Mouse (Mus musculus) macrophage (primary cell): ENCODE data around the gene Cnnm4. TPM values are rescaled to one million over a fixed set of nuclear protein-coding genes. Genes with fewer than 3 reads are reported as not detected.

ENCODE experiments used
- H3K27ac ChIP-seq: fragments of 350-480 bp; formaldehyde crosslinking; 2 replicates; pipeline ENCODE4 v1.9.0; 2021
- H3K36me3 ChIP-seq: fragments of 350-480 bp; formaldehyde crosslinking; 2 replicates; pipeline ENCODE4 v1.9.0; 2021; ENCODE audit errors: inconsistent target
- H3K4me3 ChIP-seq: fragments of 350-480 bp; formaldehyde crosslinking; 2 replicates; pipeline ENCODE4 v1.9.0; 2021; ENCODE audit errors: inconsistent target
- H3K79me2 ChIP-seq: fragments of 350-480 bp; formaldehyde crosslinking; 2 replicates; pipeline ENCODE4 v1.9.0; 2021; ENCODE audit errors: inconsistent target
- WGBS: methylation state at CpG from one replicate; pipeline ENCODE4 v1.1.7; 2026; ENCODE audit warnings: inconsistent platforms; ENCODE audit not compliant: missing documents; 5-methylcytosine and 5-hydroxymethylcytosine counted together
- polyA plus RNA-seq: library from polyadenylated mRNA; stranded (reverse); fragments of 250-400 nt; gene quantifications from 3 replicates; pipeline ENCODE4 v1.2.4, GENCODE M21; 2018; ENCODE audit warnings: inconsistent platforms

Cnnm4 gene
- polyA plus RNA-seq, 1 experiment from 2014 or later: 3.0 TPM

- Histone ChIP-seq H3K79me2 (peaks cover 19% of the 10 kb centered on the region; the same call in 1 of the 2 replicates), H3K4me3 (no peak overlapping the region), H3K36me3 (no peaks in the 10 kb centered on the region), H3K27ac (no peak overlapping the region)
- 90% methylated on average over 12 of the region's 12 CpGs for WGBS
These were observed 8.8 kb downstream of the Cnnm4 start for GRCm38 (mm10) chr1:36479903-36480899.

- Histone ChIP-seq H3K79me2 (peaks cover 6% of the 10 kb centered on the region; the same call in 1 of the 2 replicates), H3K36me3 (no peaks in the 10 kb centered on the region), H3K27ac (no peak overlapping the region), H3K4me3 (no peak overlapping the region)
- 89% methylated on average over 4 of the region's 4 CpGs for WGBS
These were observed 12.4 kb downstream of the Cnnm4 start for GRCm38 (mm10) chr1:36483825-36484224.

- 80% methylated on average over 7 of the region's 7 CpGs for WGBS
- H3K79me2 ChIP-seq: peaks cover 2% of the 10 kb centered on the region; the same call in 1 of the 2 replicates
- H3K27ac ChIP-seq: no peak overlapping the region
- no peaks in the 10 kb centered on the region for H3K36me3 ChIP-seq
- H3K4me3 ChIP-seq: no peak overlapping the region
These were observed 13.7 kb downstream of the Cnnm4 start for GRCm38 (mm10) chr1:36485080-36485479.

GRCm38 (mm10) chr1:36487111-36487510 is 15.7 kb downstream of the Cnnm4 start:
- 92% methylated on average over 9 of the region's 9 CpGs for WGBS
- Histone ChIP-seq H3K36me3 (no peaks in the 10 kb centered on the region), H3K4me3 (no peak overlapping the region), H3K79me2 (no peaks in the 10 kb centered on the region), H3K27ac (no peak overlapping the region)

GRCm38 (mm10) chr1:36489661-36490060 is 18.2 kb downstream of the Cnnm4 start:
- WGBS: 96% methylated on average over 6 of the region's 6 CpGs
- H3K27ac ChIP-seq: no peak overlapping the region
- H3K79me2 ChIP-seq: no peaks in the 10 kb centered on the region; the same call in 1 of the 2 replicates
- H3K36me3 ChIP-seq: no peaks in the 10 kb centered on the region
- no peak overlapping the region for H3K4me3 ChIP-seq

GRCm38 (mm10) chr1:36492416-36493139 is 21.2 kb downstream of the Cnnm4 start:
- 90% methylated on average over 8 of the region's 9 CpGs for WGBS
- H3K27ac ChIP-seq: no peak overlapping the region
- no peaks in the 10 kb centered on the region; the same call in 1 of the 2 replicates for H3K79me2 ChIP-seq
- H3K36me3 ChIP-seq: no peaks in the 10 kb centered on the region
- no peak overlapping the region for H3K4me3 ChIP-seq

- Histone ChIP-seq H3K4me3 (no peak overlapping the region), H3K27ac (no peak overlapping the region), H3K36me3 (0 out of 2 replicates have a peak, but pooled peaks cover 4% of the 10 kb centered on the region), H3K79me2 (no peaks in the 10 kb centered on the region; the same call in 1 of the 2 replicates)
- WGBS: 78% methylated on average over 5 of the region's 6 CpGs
These were observed 21.9 kb downstream of the Cnnm4 start for GRCm38 (mm10) chr1:36493299-36493698.

GRCm38 (mm10) chr1:36496719-36497118 is 25.3 kb downstream of the Cnnm4 start:
- 78% methylated on average over 1 of the region's 2 CpGs for WGBS
- Histone ChIP-seq H3K27ac (no peak overlapping the region), H3K36me3 (peaks cover 17% of the 10 kb centered on the region; the same call in 1 of the 2 replicates), H3K79me2 (no peaks in the 10 kb centered on the region; the same call in 1 of the 2 replicates), H3K4me3 (no peak overlapping the region)

GRCm38 (mm10) chr1:36497312-36497711 is 25.9 kb downstream of the Cnnm4 start:
- peaks cover 17% of the 10 kb centered on the region; the same call in 1 of the 2 replicates for H3K36me3 ChIP-seq
- H3K27ac ChIP-seq: no peak overlapping the region
- WGBS: 84% methylated on average over 2 of the region's 2 CpGs

GRCm38 (mm10) chr1:36501261-36501660 is 29.8 kb downstream of the Cnnm4 start:
- Histone ChIP-seq H3K36me3 (peaks cover 24% of the 10 kb centered on the region; the same call in 1 of the 2 replicates), H3K4me3 (no peak overlapping the region)
- 11% methylated on average over 3 of the region's 3 CpGs for WGBS

More at GRCm38 (mm10) chr1:36497312-36497711, 25.9 kb downstream of the Cnnm4 start:
- H3K4me3 ChIP-seq: no peak overlapping the region
- H3K79me2 ChIP-seq: no peaks in the 10 kb centered on the region; the same call in 1 of the 2 replicates

GRCm38 (mm10) chr1:36508238-36508637 is 36.8 kb downstream of the Cnnm4 start:
- H3K27ac ChIP-seq: no peak overlapping the region
- 20% methylated on average over 5 of the region's 5 CpGs for WGBS
- no peak overlapping the region for H3K4me3 ChIP-seq
- peaks cover 5% of the 10 kb centered on the region; the same call in 1 of the 2 replicates for H3K36me3 ChIP-seq
- peaks cover 5% of the 10 kb centered on the region; the same call in 1 of the 2 replicates for H3K79me2 ChIP-seq

More at GRCm38 (mm10) chr1:36501261-36501660, 29.8 kb downstream of the Cnnm4 start:
- Histone ChIP-seq H3K79me2 (no peaks in the 10 kb centered on the region), H3K27ac (no peak overlapping the region)

- peaks cover 36% of the 10 kb centered on the region; the same call in 1 of the 2 replicates for H3K79me2 ChIP-seq
- H3K4me3 ChIP-seq: peak within 1 kb of the TSS; percentile 23; the same call in 1 of the 2 replicates
- H3K27ac ChIP-seq: no peak within 1 kb of the TSS
- 3% methylated on average over 43 of the region's 51 CpGs for whole genome bisulfite sequencing
- peaks cover 2% of the 10 kb centered on the region; the same call in 1 of the 2 replicates for H3K36me3 ChIP-seq
These were observed 40.0 kb downstream of the Cnnm4 start, which contains the start of gene Cnnm3 for GRCm38 (mm10) chr1:36511289-36512021. Gene Cnnm3, plus strand, starts transcription at chr1:36511867.

GRCm38 (mm10) chr1:36512089-36512965 is 40.9 kb downstream of the Cnnm4 start:
- peaks cover 41% of the 10 kb centered on the region; the same call in 1 of the 2 replicates for H3K79me2 ChIP-seq
- H3K27ac ChIP-seq: no peak overlapping the region
- H3K4me3 ChIP-seq: peak overlapping the region; percentile 23
- under 1% methylated on average over 107 of the region's 126 CpGs for WGBS
- H3K36me3 ChIP-seq: no peaks in the 10 kb centered on the region
